ENCODE assay signal across 27 mouse cellular contexts in the genomic region with DNA sequence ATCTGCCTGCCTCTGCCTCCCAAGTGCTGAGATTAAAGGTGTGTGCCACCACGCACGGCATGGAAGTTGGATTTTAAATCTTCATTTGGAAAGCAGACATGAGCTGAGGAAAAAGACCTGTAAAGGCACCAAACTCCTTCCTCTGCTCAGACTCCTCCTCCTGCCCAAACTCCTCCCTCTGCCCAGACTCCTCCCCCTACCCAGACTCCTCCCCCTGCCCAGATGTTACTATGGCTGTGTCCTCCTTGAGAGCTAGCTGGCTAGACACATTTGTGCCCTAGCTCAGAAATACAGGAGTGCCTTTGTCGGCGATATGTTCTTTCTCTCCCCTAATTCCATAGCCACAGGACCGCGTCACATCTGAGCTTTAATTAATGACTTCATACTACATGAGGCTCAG.
"Had no signal": no experiment of that assay in that cellular context is flagged by ENCODE, and none has a peak within 500 bp of the region (broad histone marks: within the 10 kb centered on the region; RNA-seq: fewer than 3 reads in every experiment).

No protein-coding gene starts in this region.

- H3K36me3 ChIP-seq: heart, embryonic 12.5 days; hindbrain, embryonic 10.5 days; hindbrain, embryonic 12.5 days; kidney, embryonic 15.5 days; limb, embryonic 10.5 days; limb, embryonic 12.5 days; liver, embryonic 13.5 days; liver, embryonic 15.5 days had no signal

- DNase-seq: gastrocnemius, adult 2 months; gastrocnemius, postnatal 10 days; gastrocnemius, postnatal 25 days; heart, adult 18-20 months; heart, postnatal 10 days; heart, postnatal 4 days; kidney, adult 11 months; kidney, adult 2 months; kidney, adult 9 months; kidney, postnatal 14 days; kidney, postnatal 36 days; liver; liver, embryonic 13.5 days had no signal

- H3K4me3 ChIP-seq: gastrocnemius, adult 2 months; heart, embryonic 12.5 days; hindbrain, embryonic 10.5 days; hindbrain, embryonic 12.5 days; kidney, embryonic 15.5 days; layer of hippocampus, adult 2 months; left cerebral cortex, adult 2 months; limb, embryonic 10.5 days; limb, embryonic 12.5 days; liver, embryonic 13.5 days; liver, embryonic 15.5 days had no signal

- H3K4me2 ChIP-seq: heart, embryonic 12.5 days; hindbrain, embryonic 12.5 days; hindbrain, embryonic 14.5 days; kidney, embryonic 15.5 days; limb, embryonic 12.5 days; liver, embryonic 11.5 days; liver, embryonic 13.5 days; liver, embryonic 15.5 days had no signal

- H3K4me1 ChIP-seq: hindbrain, embryonic 10.5 days; hindbrain, embryonic 12.5 days; liver, embryonic 13.5 days; liver, embryonic 15.5 days had no signal

- ATAC-seq: hindbrain, postnatal 0 days; intestine, embryonic 16.5 days had no signal

- H3K27ac ChIP-seq: gastrocnemius, adult 2 months; hindbrain, embryonic 10.5 days; hindbrain, embryonic 12.5 days; hindbrain, embryonic 14.5 days; hindbrain, postnatal 0 days; kidney, embryonic 15.5 days; kidney, postnatal 0 days; layer of hippocampus, adult 2 months; left cerebral cortex, adult 2 months; limb, embryonic 10.5 days; limb, embryonic 12.5 days; liver, embryonic 13.5 days; liver, embryonic 15.5 days had no signal

- H3K9me3 ChIP-seq: heart, embryonic 12.5 days; hindbrain, embryonic 10.5 days; hindbrain, embryonic 12.5 days; kidney, embryonic 15.5 days; limb, embryonic 10.5 days; limb, embryonic 12.5 days; liver, embryonic 13.5 days; liver, embryonic 15.5 days had no signal

- H3K9ac ChIP-seq: heart, embryonic 12.5 days; hindbrain, embryonic 12.5 days; hindbrain, embryonic 14.5 days; kidney, embryonic 15.5 days; limb, embryonic 12.5 days; liver, embryonic 13.5 days; liver, embryonic 15.5 days had no signal

- H3K27me3 ChIP-seq: heart, embryonic 12.5 days; hindbrain, embryonic 12.5 days; kidney, embryonic 15.5 days; limb, embryonic 12.5 days; liver, embryonic 13.5 days; liver, embryonic 15.5 days had no signal
